In genomic region chr7:122158915-122159902, GRCm38 (mm10) we compare ENCODE assay signal across 8 mouse cellular contexts. TPM values are rescaled to one million over a fixed set of nuclear protein-coding genes. Genes with fewer than 3 reads are reported as not detected.
A peak's percentile ranks its signal among the peaks of the same experiment; 100 is the strongest.
DNase-seq lines count a peak whose midpoint lies in the region; ATAC-seq and TF ChIP-seq lines count a peak whose summit lies in the region.

Gene Plk1 (plus strand): TSS chr7:122159439.

- H3K36me3 ChIP-seq in hindbrain, embryonic 12.5 days = peaks cover 19% of the 10 kb centered on the region

- DNase-seq in Patski (ENCODE audit: low read depth, low spot score) = peak; percentile 44
- DNase-seq in cerebellum, postnatal 10 days = peak; percentile 87 to 92
- DNase-seq in frontal cortex, postnatal 10 days (ENCODE audit: low spot score in 2 of 2) = peak; percentile 53 to 80
- DNase-seq in layer of hippocampus, postnatal 14 days (ENCODE audit: low spot score in 2 of 2) = peak; percentile 69 to 82
- peak; percentile 78 for DNase-seq in lung, postnatal 14 days
- peak; percentile 91 for DNase-seq in retina, embryonic 14.5 days (ENCODE audit: low spot score)
- peak; percentile 88 for DNase-seq in thymus, postnatal 4 days

- H3K9ac ChIP-seq in hindbrain, embryonic 12.5 days = peak within 1 kb of the TSS; percentile 76

- WGBS in hindbrain, embryonic 12.5 days = under 1% methylated on average over 63 of the region's 63 CpGs

- no peak for TF ChIP-seq CTCF in Patski (IDR thresholded peaks at IDR 0.05)

- peak; percentile 93 for ATAC-seq in Patski
- peak; percentile 96 for ATAC-seq in hindbrain, embryonic 12.5 days (ENCODE audit: low FRiP score)

- CTCF ChIA-PET in Patski (lab: Charles Lee) = interaction anchor here (1.8 kb wide), 1 partner anchor 38 kb away, joined by 3 read pairs; no protein-coding TSS in a partner anchor

- H3K27me3 ChIP-seq in Patski = no peaks in the 10 kb centered on the region
- H3K27me3 ChIP-seq in hindbrain, embryonic 12.5 days = no peaks in the 10 kb centered on the region

- peaks cover 40% of the 10 kb centered on the region for H3K4me1 ChIP-seq in hindbrain, embryonic 12.5 days

- POLR2A ChIA-PET in Patski (lab: Charles Lee) = interaction anchor here (0.6 to 1.1 kb wide), 2 partner anchors 14 to 38 kb away, joined by 3 read pairs; no protein-coding TSS in a partner anchor

- peak within 1 kb of the TSS; percentile 62 for H3K4me3 ChIP-seq in hindbrain, embryonic 12.5 days

- in situ Hi-C loops in Patski (cut with MboI; ENCODE audit: low pct_unique_long_range_greater_than_20kb) = no loop called here

- peak within 1 kb of the TSS; percentile 91 for H3K4me2 ChIP-seq in hindbrain, embryonic 12.5 days (replicated peaks)

- peak within 1 kb of the TSS; percentile 81 for H3K27ac ChIP-seq in hindbrain, embryonic 12.5 days

- no peaks in the 10 kb centered on the region for H3K9me3 ChIP-seq in hindbrain, embryonic 12.5 days (replicated peaks)

RNA-seq across cellular contexts. Expression of gene Plk1, which starts in this region (rescaled TPM):
- polyA plus RNA-seq in Patski (2021) = 55.8 TPM
- 89.9 and 95.2 TPM in 2 replicates for polyA plus RNA-seq in hindbrain, embryonic 12.5 days (2016; fragmentation: Nextera tagmentation; extraction: Ambion mirVana)
- total RNA-seq in layer of hippocampus, postnatal 14 days (2021) = 1 to 10 TPM; 2.3 to 2.8 TPM

Comparison
In these comparisons a context has a peak if more than half of its experiments do, and no peak if none do; other contexts are left out.
1. Peak in every context shown above with its lines: DNase-seq, ATAC-seq, H3K4me3 ChIP-seq and H3K27ac ChIP-seq.